Mouse (Mus musculus) kidney, embryonic 15.5 days (tissue): Measurements from ENCODE around the gene Rassf7. TPM values are rescaled to one million over a fixed set of nuclear protein-coding genes. Genes with fewer than 3 reads are reported as not detected.

Experiments used
- microRNA counts: library from miRNA; unstranded; fragments of <30 nt; microRNA quantifications from one replicate; lab custom pipeline; 2016
- microRNA-seq: library from miRNA; unstranded; fragments of <30 nt; microRNA quantifications from one replicate; pipeline ENCODE4, GENCODE M21; 2016
- polyA plus RNA-seq: library from polyadenylated mRNA; unstranded; fragments of >200 nt; fragmentation: Nextera tagmentation; extraction: Ambion mirVana; gene quantifications from 2 replicates; pipeline ENCODE4 v1.2.1, GENCODE M21; 2015

Rassf7 gene
- polyA plus RNA-seq, 1 experiment from 2014 or later, result 66.9 TPM

MicroRNAs encoded within 50 kb of the gene (microRNA counts, 519-probe panel; counts per million panel counts)
- microRNA mmu-miR-210 (lab: Ali Mortazavi, UCI), result 2,841 counts per million, percentile 72 among the panel's probes with 10 or more counts

Small RNAs within 50 kb of the gene (microRNA-seq; reads per million reads assigned to microRNA genes)
- gene Mir210, result 291 reads per million, percentile 69 among the genes with 10 or more reads in this experiment

Other genes starting within 250 kb of the Rassf7 start
- 55.2 and 59.7 TPM in 2 replicates for gene Ifitm1, start 248.6 kb upstream of the Rassf7 start, polyA plus RNA-seq
- gene Ifitm3, start 205.1 kb upstream of the Rassf7 start, polyA plus RNA-seq, result 187 and 205 TPM in 2 replicates
- gene Ifitm6, start 197.9 kb upstream of the Rassf7 start, polyA plus RNA-seq, result 1.3 and 2.2 TPM in 2 replicates
- gene Gm17387, start 186.7 kb upstream of the Rassf7 start, polyA plus RNA-seq, result not detected in 2 replicates
- gene B4galnt4, start 154.8 kb upstream of the Rassf7 start, polyA plus RNA-seq, result 12.4 and 15.4 TPM in 2 replicates
- 7.8 and 7.9 TPM in 2 replicates for gene Pkp3, start 137.6 kb upstream of the Rassf7 start, polyA plus RNA-seq
- 20.8 and 24.7 TPM in 2 replicates for gene Sigirr, start 115.3 kb upstream of the Rassf7 start, polyA plus RNA-seq
- gene Ano9, start 98.1 kb upstream of the Rassf7 start, polyA plus RNA-seq, result 6.0 TPM in 2 replicates
- 79.9 and 83.4 TPM in 2 replicates for gene Ptdss2, start 93.5 kb upstream of the Rassf7 start, polyA plus RNA-seq
- 115 and 122 TPM in 2 replicates for gene Rnh1, start 43.0 kb upstream of the Rassf7 start, polyA plus RNA-seq
- gene Hras, start 21.9 kb upstream of the Rassf7 start, polyA plus RNA-seq, result 92.1 and 98.0 TPM in 2 replicates
- 10.3 and 13.9 TPM in 2 replicates for gene Lrrc56, start 21.7 kb upstream of the Rassf7 start, polyA plus RNA-seq
- 3.4 and 3.5 TPM in 2 replicates for gene Lmntd2, start 1.8 kb upstream of the Rassf7 start, polyA plus RNA-seq
- 73.1 and 78.3 TPM in 2 replicates for gene Phrf1, start 12.9 kb downstream of the Rassf7 start, polyA plus RNA-seq
- 3.5 and 3.8 TPM in 2 replicates for gene Irf7, start 50.6 kb downstream of the Rassf7 start, polyA plus RNA-seq
- gene Cdhr5, start 60.9 kb downstream of the Rassf7 start, polyA plus RNA-seq, result 8.2 and 8.6 TPM in 2 replicates
- 41.1 and 43.5 TPM in 2 replicates for gene Sct, start 63.3 kb downstream of the Rassf7 start, polyA plus RNA-seq
- gene Drd4, start 76.1 kb downstream of the Rassf7 start, polyA plus RNA-seq, result 1.4 and 1.8 TPM in 2 replicates
- 68.2 and 81.1 TPM in 2 replicates for gene Deaf1, start 111.8 kb downstream of the Rassf7 start, polyA plus RNA-seq
- gene Tmem80, start 111.9 kb downstream of the Rassf7 start, polyA plus RNA-seq, result 52.8 and 54.4 TPM in 2 replicates
- gene Eps8l2, start 123.0 kb downstream of the Rassf7 start, polyA plus RNA-seq, result 33.1 and 39.6 TPM in 2 replicates
- 340 and 353 TPM in 2 replicates for gene Taldo1, start 176.3 kb downstream of the Rassf7 start, polyA plus RNA-seq
- gene Gatd1, start 198.3 kb downstream of the Rassf7 start, polyA plus RNA-seq, result 61.5 and 61.8 TPM in 2 replicates
- gene Cend1, start 213.6 kb downstream of the Rassf7 start, polyA plus RNA-seq, result 2.6 and 3.4 TPM in 2 replicates
- gene Slc25a22, start 222.0 kb downstream of the Rassf7 start, polyA plus RNA-seq, result 27.6 and 34.0 TPM in 2 replicates
- 10.5 and 12.6 TPM in 2 replicates for gene Pidd1, start 228.2 kb downstream of the Rassf7 start, polyA plus RNA-seq
- gene Rplp2, start 231.5 kb downstream of the Rassf7 start, polyA plus RNA-seq, result 1,339 and 1,510 TPM in 2 replicates
- gene Pnpla2, start 239.3 kb downstream of the Rassf7 start, polyA plus RNA-seq, result 36.3 and 41.7 TPM in 2 replicates
- 19.3 and 22.0 TPM in 2 replicates for gene Cracr2b, start 245.2 kb downstream of the Rassf7 start, polyA plus RNA-seq